Mouse (Mus musculus): Measurements from ENCODE around the gene Smim6. TPM values are rescaled to one million over a fixed set of nuclear protein-coding genes. Genes with fewer than 3 reads are reported as not detected.

The Smim6 gene
- total and polyA plus RNA-seq, 3 experiments: 1.2 to 3.8 TPM; not detected in 1

GRCm38 (mm10) chr11:115899486-115900266, 12.1 kb upstream of the Smim6 start, which contains the start of gene Smim5 (continued):
- TF ChIP-seq ZMIZ1 (IDR thresholded peaks at IDR 0.05; ENCODE audit: low read depth, low read length): no peak; the same call in 1 of the 2 replicates
- no peak; the same call in 1 of the 2 replicates for TF ChIP-seq MAZ (IDR thresholded peaks at IDR 0.05; ENCODE audit: low read depth, low read length)
- TF ChIP-seq SMC3 (IDR thresholded peaks at IDR 0.05; ENCODE audit: low read depth, low read length): no peak
- no peak for TF ChIP-seq MAFK (IDR thresholded peaks at IDR 0.05; ENCODE audit: borderline replicate concordance, low read depth, low read length)

GRCm38 (mm10) chr11:115900561-115901337, 11.1 kb upstream of the Smim6 start:
- no peaks in the 10 kb centered on the region for H3K9me3 ChIP-seq (replicated peaks; ENCODE audit: insufficient read depth, low read length)
- no peaks in the 10 kb centered on the region for H3K27me3 ChIP-seq (ENCODE audit: control insufficient read depth in 1 of 2, insufficient read depth in 2 of 2, low read length in 2 of 2)
- peak overlapping the region; percentile 72 for H3K9ac ChIP-seq (ENCODE audit: control insufficient read depth, low read depth, low read length, poor library complexity, severe bottlenecking)
- peak overlapping the region; percentile 68 to 69 for H3K4me3 ChIP-seq (ENCODE audit: control insufficient read depth in 1 of 2, insufficient read depth in 1 of 2, low read depth in 2 of 2, low read length in 2 of 2)
- TF ChIP-seq POLR2AphosphoS5 (IDR thresholded peaks at IDR 0.05; ENCODE audit: borderline replicate concordance, low read depth, low read length): 0 out of 2 replicates have a peak, but pooled peaks have one; percentile 29
- TF ChIP-seq USF1 (IDR thresholded peaks at IDR 0.05; ENCODE audit: low read depth, low read length): no peak
- no peak for TF ChIP-seq KAT2A (conservative IDR thresholded peaks at IDR 0.05; ENCODE audit: low read depth, low read length)
- TF ChIP-seq UBTF (IDR thresholded peaks at IDR 0.05; ENCODE audit: borderline replicate concordance, insufficient read depth, low read depth, low read length): no peak
- no peak; the same call in 1 of the 2 replicates for TF ChIP-seq TBP (IDR thresholded peaks at IDR 0.05; ENCODE audit: low read depth, low read length)
- TF ChIP-seq HCFC1 (IDR thresholded peaks at IDR 0.05; ENCODE audit: low read depth, low read length): no peak; the same call in 1 of the 2 replicates
- no peak for TF ChIP-seq CTCF (IDR thresholded peaks at IDR 0.05 in 2 of 3, conservative IDR thresholded peaks at IDR 0.05 in 1 of 3; ENCODE audit: control insufficient read depth in 1 of 3, insufficient read depth in 1 of 3, low read depth in 2 of 3, low read length in 3 of 3, poor library complexity in 1 of 3, severe bottlenecking in 1 of 3)
- TF ChIP-seq POLR2A (IDR thresholded peaks at IDR 0.05; ENCODE audit: control insufficient read depth in 1 of 2, insufficient read depth in 1 of 2, low read depth in 1 of 2, low read length in 2 of 2, poor library complexity in 1 of 2): peak in 1 of 2 experiments; percentile 32; a peak in 1 of 4 replicates
- peaks cover 0 to 33% of the 10 kb centered on the region in 2 experiments; a peak in 2 of 4 replicates for H3K36me3 ChIP-seq (ENCODE audit: control insufficient read depth in 1 of 2, insufficient read depth in 2 of 2, low read length in 2 of 2)
- peak; percentile 69 for DNase-seq (ENCODE audit: low read depth, low spot score)
- peak overlapping the region; percentile 98 for H3K27ac ChIP-seq (ENCODE audit: control insufficient read depth, low read depth, low read length)
- peaks cover 20 to 40% of the 10 kb centered on the region in 2 experiments for H3K4me1 ChIP-seq (ENCODE audit: control insufficient read depth in 1 of 2, insufficient read depth in 2 of 2, low read length in 2 of 2)
- peaks cover 34% of the 10 kb centered on the region for H3K79me2 ChIP-seq (ENCODE audit: control insufficient read depth, insufficient read depth, low read length, poor library complexity)

GRCm38 (mm10) chr11:115901338-115902161, 10.3 kb upstream of the Smim6 start:
- Histone ChIP-seq H3K9ac (ENCODE audit: control insufficient read depth, low read depth, low read length, poor library complexity, severe bottlenecking) (peak overlapping the region; percentile 74), H3K4me3 (ENCODE audit: control insufficient read depth in 1 of 2, insufficient read depth in 1 of 2, low read depth in 2 of 2, low read length in 2 of 2) (peak overlapping the region; percentile 68 to 69), H3K4me1 (ENCODE audit: control insufficient read depth in 1 of 2, insufficient read depth in 2 of 2, low read length in 2 of 2) (peaks cover 20 to 40% of the 10 kb centered on the region in 2 experiments), H3K27ac (ENCODE audit: control insufficient read depth, low read depth, low read length) (peak overlapping the region; percentile 98), H3K79me2 (ENCODE audit: control insufficient read depth, insufficient read depth, low read length, poor library complexity) (peaks cover 34% of the 10 kb centered on the region), H3K27me3 (ENCODE audit: control insufficient read depth in 1 of 2, insufficient read depth in 2 of 2, low read length in 2 of 2) (no peaks in the 10 kb centered on the region), H3K36me3 (ENCODE audit: control insufficient read depth in 1 of 2, insufficient read depth in 2 of 2, low read length in 2 of 2) (peaks cover 0 to 33% of the 10 kb centered on the region in 2 experiments; a peak in 2 of 4 replicates), H3K9me3 (replicated peaks; ENCODE audit: insufficient read depth, low read length) (no peaks in the 10 kb centered on the region)
- peak; percentile 98 for DNase-seq (ENCODE audit: low read depth, low spot score)
- TF ChIP-seq TAL1 (IDR thresholded peaks at IDR 0.05; ENCODE audit: low read length): peak; percentile 99
- TF ChIP-seq EP300 (IDR thresholded peaks at IDR 0.05; ENCODE audit: low read depth in 1 of 2, low read length in 2 of 2): peak; percentile 99 to 100
- TF ChIP-seq RAD21 (IDR thresholded peaks at IDR 0.05; ENCODE audit: low read depth, low read length): no peak
- no peak for TF ChIP-seq CHD2 (IDR thresholded peaks at IDR 0.05; ENCODE audit: low read length)
- TF ChIP-seq GABPA (IDR thresholded peaks at IDR 0.05; ENCODE audit: low read depth, low read length): no peak
- TF ChIP-seq USF2 (IDR thresholded peaks at IDR 0.05; ENCODE audit: borderline replicate concordance in 1 of 2, insufficient read depth in 1 of 2, low read depth in 1 of 2, low read length in 2 of 2): no peak
- no peak; the same call in 1 of the 2 replicates for TF ChIP-seq SMC3 (IDR thresholded peaks at IDR 0.05; ENCODE audit: low read depth, low read length)
- TF ChIP-seq HCFC1 (IDR thresholded peaks at IDR 0.05; ENCODE audit: low read depth, low read length): peak; percentile 57; the same call in 1 of the 2 replicates
- TF ChIP-seq ELF1 (IDR thresholded peaks at IDR 0.05; ENCODE audit: low read depth, low read length): peak; percentile 63
- peak; percentile 68 for TF ChIP-seq POLR2AphosphoS2 (IDR thresholded peaks at IDR 0.05; ENCODE audit: low read length)
- peak; percentile 74 to 92 for TF ChIP-seq POLR2A (IDR thresholded peaks at IDR 0.05; ENCODE audit: control insufficient read depth in 1 of 2, insufficient read depth in 1 of 2, low read depth in 1 of 2, low read length in 2 of 2, poor library complexity in 1 of 2)
- TF ChIP-seq NELFE (IDR thresholded peaks at IDR 0.05; ENCODE audit: low read depth, low read length): peak; percentile 84
- peak; percentile 54 for TF ChIP-seq RCOR1 (IDR thresholded peaks at IDR 0.05; ENCODE audit: low read depth, low read length)
- TF ChIP-seq TCF12 (IDR thresholded peaks at IDR 0.05; ENCODE audit: low read depth, low read length): peak; percentile 99

Measured in MEL (cell line).